Mouse (Mus musculus): ENCODE data around the gene Abcf2. TPM values are rescaled to one million over a fixed set of nuclear protein-coding genes. Genes with fewer than 3 reads are reported as not detected.
"Not testable (repeated sequence)": the region's sequence is repeated elsewhere in the genome, so short reads cannot be mapped to it uniquely, and the experiment has no call there.

Gene Abcf2
- total RNA-seq, 1 experiment from 2014 or later: 107 TPM

- ATAC-seq (replicated peaks; ENCODE audit: low read depth, poor library complexity, severe bottlenecking): no peak
These were observed 12.5 kb upstream of the Abcf2 start for GRCm38 (mm10) chr5:24589511-24590500.

GRCm38 (mm10) chr5:24587200-24587577, 9.9 kb upstream of the Abcf2 start:
- no peak for ATAC-seq (replicated peaks; ENCODE audit: low read depth, poor library complexity, severe bottlenecking)

- ATAC-seq (replicated peaks; ENCODE audit: low read depth, poor library complexity, severe bottlenecking): peak; percentile 93
These were observed 9.4 kb upstream of the Abcf2 start, which contains the start of gene Chpf2 for GRCm38 (mm10) chr5:24586547-24587199. TSS of gene Chpf2 (plus strand) at chr5:24586741.

GRCm38 (mm10) chr5:24586106-24586505, 8.8 kb upstream of the Abcf2 start:
- ATAC-seq (replicated peaks; ENCODE audit: low read depth, poor library complexity, severe bottlenecking): peak; percentile 18

GRCm38 (mm10) chr5:24578109-24578963, 1.1 kb upstream of the Abcf2 start:
- ATAC-seq (replicated peaks; ENCODE audit: low read depth, poor library complexity, severe bottlenecking): no peak

GRCm38 (mm10) chr5:24576801-24577182, 475 bp downstream of the Abcf2 start:
- peak; percentile 12; the same call in 1 of the 2 replicates for ATAC-seq (replicated peaks; ENCODE audit: low read depth, poor library complexity, severe bottlenecking)

GRCm38 (mm10) chr5:24575948-24576347, 1.3 kb downstream of the Abcf2 start:
- ATAC-seq (replicated peaks; ENCODE audit: low read depth, poor library complexity, severe bottlenecking): no peak

- no peak for ATAC-seq (replicated peaks; ENCODE audit: low read depth, poor library complexity, severe bottlenecking)
These were observed 20.6 kb downstream of the Abcf2 start, which contains the start of gene 4931409K22Rik for GRCm38 (mm10) chr5:24556709-24557108. TSS of gene 4931409K22Rik (minus strand) at chr5:24556809.

GRCm38 (mm10) chr5:24555335-24555734, 21.9 kb downstream of the Abcf2 start:
- not testable (repeated sequence) for ATAC-seq (replicated peaks; ENCODE audit: low read depth, poor library complexity, severe bottlenecking)

- ATAC-seq (replicated peaks; ENCODE audit: low read depth, poor library complexity, severe bottlenecking): no peak
These were observed 23.5 kb downstream of the Abcf2 start for GRCm38 (mm10) chr5:24553621-24554244.

GRCm38 (mm10) chr5:24551317-24551688, 26.0 kb downstream of the Abcf2 start:
- no peak for ATAC-seq (replicated peaks; ENCODE audit: low read depth, poor library complexity, severe bottlenecking)

GRCm38 (mm10) chr5:24550598-24551316, 26.5 kb downstream of the Abcf2 start:
- peak; percentile 58; the same call in 1 of the 2 replicates for ATAC-seq (replicated peaks; ENCODE audit: low read depth, poor library complexity, severe bottlenecking)

GRCm38 (mm10) chr5:24542643-24543042, 34.6 kb downstream of the Abcf2 start:
- ATAC-seq (replicated peaks; ENCODE audit: low read depth, poor library complexity, severe bottlenecking): 0 out of 2 replicates have a peak, but pooled peaks have one; percentile 40

GRCm38 (mm10) chr5:24541144-24541569, 36.1 kb downstream of the Abcf2 start:
- ATAC-seq (replicated peaks; ENCODE audit: low read depth, poor library complexity, severe bottlenecking): no peak

GRCm38 (mm10) chr5:24540387-24541143, 36.7 kb downstream of the Abcf2 start, which contains the start of gene Asb10:
TSS of gene Asb10 (minus strand) at chr5:24540978.
- ATAC-seq (replicated peaks; ENCODE audit: low read depth, poor library complexity, severe bottlenecking): peak; percentile 74

GRCm38 (mm10) chr5:24539571-24540296, 37.5 kb downstream of the Abcf2 start:
- ATAC-seq (replicated peaks; ENCODE audit: low read depth, poor library complexity, severe bottlenecking): no peak

GRCm38 (mm10) chr5:24537618-24538017, 39.6 kb downstream of the Abcf2 start:
- no peak for ATAC-seq (replicated peaks; ENCODE audit: low read depth, poor library complexity, severe bottlenecking)
